Mouse (Mus musculus): Measurements from ENCODE around the gene Tpcn1. TPM values are rescaled to one million over a fixed set of nuclear protein-coding genes. Genes with fewer than 3 reads are reported as not detected.

The Tpcn1 gene
- polyA plus RNA-seq, 1 experiment from 2014 or later: 15.6 TPM

GRCm38 (mm10) chr5:120548236-120548850 is 40.1 kb downstream of the Tpcn1 start:
- no peak overlapping the region for H3K9ac ChIP-seq (ENCODE audit: low read depth, low read length)
- no peak overlapping the region for H3K4me2 ChIP-seq (replicated peaks; ENCODE audit: low read depth, low read length)
- ATAC-seq (ENCODE audit: low FRiP score): no peak
- H3K27ac ChIP-seq (ENCODE audit: low read depth, low read length): no peak overlapping the region
- 65% methylated on average over 11 of the region's 11 CpGs for WGBS
- no peaks in the 10 kb centered on the region for H3K9me3 ChIP-seq (ENCODE audit: control insufficient read depth, low read length)
- no peaks in the 10 kb centered on the region for H3K27me3 ChIP-seq (ENCODE audit: control insufficient read depth, insufficient read depth, low read length)
- no peaks in the 10 kb centered on the region for H3K4me1 ChIP-seq (replicated peaks; ENCODE audit: control insufficient read depth, insufficient read depth, low read length)
- no peaks in the 10 kb centered on the region for H3K36me3 ChIP-seq (ENCODE audit: control insufficient read depth, insufficient read depth, low read length)
- H3K4me3 ChIP-seq (ENCODE audit: low read depth, low read length): no peak overlapping the region
- DNase-seq (ENCODE audit: low spot score): no peak

- Histone ChIP-seq H3K4me1 (replicated peaks; ENCODE audit: control insufficient read depth, insufficient read depth, low read length) (no peaks in the 10 kb centered on the region), H3K36me3 (ENCODE audit: control insufficient read depth, insufficient read depth, low read length) (no peaks in the 10 kb centered on the region), H3K4me3 (ENCODE audit: low read depth, low read length) (no peak overlapping the region), H3K27me3 (ENCODE audit: control insufficient read depth, insufficient read depth, low read length) (no peaks in the 10 kb centered on the region), H3K27ac (ENCODE audit: low read depth, low read length) (no peak overlapping the region), H3K9ac (ENCODE audit: low read depth, low read length) (no peak overlapping the region), H3K4me2 (replicated peaks; ENCODE audit: low read depth, low read length) (no peak overlapping the region), H3K9me3 (ENCODE audit: control insufficient read depth, low read length) (no peaks in the 10 kb centered on the region)
- WGBS: 60% methylated on average over 5 of the region's 5 CpGs
- ATAC-seq (ENCODE audit: low FRiP score) (no peak), DNase-seq (ENCODE audit: low spot score) (no peak)
Measured at GRCm38 (mm10) chr5:120536632-120537031, 51.8 kb downstream of the Tpcn1 start.

- no peaks in the 10 kb centered on the region for H3K4me1 ChIP-seq (replicated peaks; ENCODE audit: control insufficient read depth, insufficient read depth, low read length)
- 69% methylated on average over 13 of the region's 13 CpGs for WGBS
- no peaks in the 10 kb centered on the region for H3K9me3 ChIP-seq (ENCODE audit: control insufficient read depth, low read length)
- H3K27ac ChIP-seq (ENCODE audit: low read depth, low read length): no peak overlapping the region
- H3K4me2 ChIP-seq (replicated peaks; ENCODE audit: low read depth, low read length): no peak overlapping the region
- DNase-seq (ENCODE audit: low spot score) (no peak), ATAC-seq (ENCODE audit: low FRiP score) (no peak)
- H3K4me3 ChIP-seq (ENCODE audit: low read depth, low read length): no peak overlapping the region
- H3K9ac ChIP-seq (ENCODE audit: low read depth, low read length): no peak overlapping the region
- H3K27me3 ChIP-seq (ENCODE audit: control insufficient read depth, insufficient read depth, low read length): no peaks in the 10 kb centered on the region
- no peaks in the 10 kb centered on the region for H3K36me3 ChIP-seq (ENCODE audit: control insufficient read depth, insufficient read depth, low read length)
Measured at GRCm38 (mm10) chr5:120536046-120536445, 52.4 kb downstream of the Tpcn1 start.

- ATAC-seq (ENCODE audit: low FRiP score): no peak
- H3K27ac ChIP-seq (ENCODE audit: low read depth, low read length): no peak overlapping the region
Measured at GRCm38 (mm10) chr5:120534686-120535075, 53.8 kb downstream of the Tpcn1 start.

GRCm38 (mm10) chr5:120534071-120534685 is 54.3 kb downstream of the Tpcn1 start:
- no peak for DNase-seq (ENCODE audit: low spot score)
- no peak for ATAC-seq (ENCODE audit: low FRiP score)
- no peak overlapping the region for H3K27ac ChIP-seq (ENCODE audit: low read depth, low read length)
- H3K9me3 ChIP-seq (ENCODE audit: control insufficient read depth, low read length): no peaks in the 10 kb centered on the region
- no peaks in the 10 kb centered on the region for H3K4me1 ChIP-seq (replicated peaks; ENCODE audit: control insufficient read depth, insufficient read depth, low read length)
- H3K4me3 ChIP-seq (ENCODE audit: low read depth, low read length): no peak overlapping the region
- 70% methylated on average over 15 of the region's 15 CpGs for WGBS
- no peaks in the 10 kb centered on the region for H3K27me3 ChIP-seq (ENCODE audit: control insufficient read depth, insufficient read depth, low read length)
- H3K9ac ChIP-seq (ENCODE audit: low read depth, low read length): no peak overlapping the region
- no peak overlapping the region for H3K4me2 ChIP-seq (replicated peaks; ENCODE audit: low read depth, low read length)
- no peaks in the 10 kb centered on the region for H3K36me3 ChIP-seq (ENCODE audit: control insufficient read depth, insufficient read depth, low read length)

More at GRCm38 (mm10) chr5:120534686-120535075, 53.8 kb downstream of the Tpcn1 start:
- Histone ChIP-seq H3K4me2 (replicated peaks; ENCODE audit: low read depth, low read length) (no peak overlapping the region), H3K27me3 (ENCODE audit: control insufficient read depth, insufficient read depth, low read length) (no peaks in the 10 kb centered on the region), H3K9me3 (ENCODE audit: control insufficient read depth, low read length) (no peaks in the 10 kb centered on the region), H3K4me3 (ENCODE audit: low read depth, low read length) (no peak overlapping the region), H3K36me3 (ENCODE audit: control insufficient read depth, insufficient read depth, low read length) (no peaks in the 10 kb centered on the region), H3K4me1 (replicated peaks; ENCODE audit: control insufficient read depth, insufficient read depth, low read length) (no peaks in the 10 kb centered on the region), H3K9ac (ENCODE audit: low read depth, low read length) (no peak overlapping the region)
- no peak for DNase-seq (ENCODE audit: low spot score)
- 60% methylated on average over 2 of the region's 2 CpGs for WGBS

- H3K4me3 ChIP-seq (ENCODE audit: low read depth, low read length): no peak overlapping the region
- H3K9ac ChIP-seq (ENCODE audit: low read depth, low read length): no peak overlapping the region
- H3K36me3 ChIP-seq (ENCODE audit: control insufficient read depth, insufficient read depth, low read length): no peaks in the 10 kb centered on the region
- H3K4me1 ChIP-seq (replicated peaks; ENCODE audit: control insufficient read depth, insufficient read depth, low read length): no peaks in the 10 kb centered on the region
- ATAC-seq (ENCODE audit: low FRiP score) (no peak), DNase-seq (ENCODE audit: low spot score) (no peak)
- H3K27ac ChIP-seq (ENCODE audit: low read depth, low read length): no peak overlapping the region
- no peaks in the 10 kb centered on the region for H3K9me3 ChIP-seq (ENCODE audit: control insufficient read depth, low read length)
- no peaks in the 10 kb centered on the region for H3K27me3 ChIP-seq (ENCODE audit: control insufficient read depth, insufficient read depth, low read length)
- WGBS: 91% methylated on average over 8 of the region's 8 CpGs
- H3K4me2 ChIP-seq (replicated peaks; ENCODE audit: low read depth, low read length): no peak overlapping the region
Measured at GRCm38 (mm10) chr5:120531631-120532030, 56.8 kb downstream of the Tpcn1 start.

GRCm38 (mm10) chr5:120527296-120527964 is 61.0 kb downstream of the Tpcn1 start:
- ATAC-seq (ENCODE audit: low FRiP score) (no peak), DNase-seq (ENCODE audit: low spot score) (no peak)
- no peak overlapping the region for H3K27ac ChIP-seq (ENCODE audit: low read depth, low read length)
- H3K4me1 ChIP-seq (replicated peaks; ENCODE audit: control insufficient read depth, insufficient read depth, low read length): no peaks in the 10 kb centered on the region
- 93% methylated on average over 13 of the region's 20 CpGs for WGBS
- no peaks in the 10 kb centered on the region for H3K36me3 ChIP-seq (ENCODE audit: control insufficient read depth, insufficient read depth, low read length)
- no peak overlapping the region for H3K9ac ChIP-seq (ENCODE audit: low read depth, low read length)
- no peak overlapping the region for H3K4me2 ChIP-seq (replicated peaks; ENCODE audit: low read depth, low read length)
- no peak overlapping the region for H3K4me3 ChIP-seq (ENCODE audit: low read depth, low read length)
- no peaks in the 10 kb centered on the region for H3K27me3 ChIP-seq (ENCODE audit: control insufficient read depth, insufficient read depth, low read length)
- no peaks in the 10 kb centered on the region for H3K9me3 ChIP-seq (ENCODE audit: control insufficient read depth, low read length)

GRCm38 (mm10) chr5:120526311-120526710 is 62.2 kb downstream of the Tpcn1 start:
- Histone ChIP-seq H3K4me2 (replicated peaks; ENCODE audit: low read depth, low read length) (no peak overlapping the region), H3K4me3 (ENCODE audit: low read depth, low read length) (no peak overlapping the region), H3K9ac (ENCODE audit: low read depth, low read length) (no peak overlapping the region), H3K36me3 (ENCODE audit: control insufficient read depth, insufficient read depth, low read length) (no peaks in the 10 kb centered on the region), H3K4me1 (replicated peaks; ENCODE audit: control insufficient read depth, insufficient read depth, low read length) (no peaks in the 10 kb centered on the region), H3K27me3 (ENCODE audit: control insufficient read depth, insufficient read depth, low read length) (no peaks in the 10 kb centered on the region), H3K27ac (ENCODE audit: low read depth, low read length) (no peak overlapping the region), H3K9me3 (ENCODE audit: control insufficient read depth, low read length) (no peaks in the 10 kb centered on the region)
- DNase-seq (ENCODE audit: low spot score) (no peak), ATAC-seq (ENCODE audit: low FRiP score) (no peak)
- WGBS: 69% methylated on average over 11 of the region's 11 CpGs

- H3K4me3 ChIP-seq (ENCODE audit: low read depth, low read length): no peak overlapping the region
- 33% methylated on average over 5 of the region's 5 CpGs for WGBS
- no peak for ATAC-seq (ENCODE audit: low FRiP score)
- no peaks in the 10 kb centered on the region for H3K4me1 ChIP-seq (replicated peaks; ENCODE audit: control insufficient read depth, insufficient read depth, low read length)
- H3K27ac ChIP-seq (ENCODE audit: low read depth, low read length): no peak overlapping the region
- H3K4me2 ChIP-seq (replicated peaks; ENCODE audit: low read depth, low read length): no peak overlapping the region
- no peaks in the 10 kb centered on the region for H3K36me3 ChIP-seq (ENCODE audit: control insufficient read depth, insufficient read depth, low read length)
- H3K27me3 ChIP-seq (ENCODE audit: control insufficient read depth, insufficient read depth, low read length): no peaks in the 10 kb centered on the region
- DNase-seq (ENCODE audit: low spot score): no peak
- H3K9me3 ChIP-seq (ENCODE audit: control insufficient read depth, low read length): no peaks in the 10 kb centered on the region
- no peak overlapping the region for H3K9ac ChIP-seq (ENCODE audit: low read depth, low read length)
Measured at GRCm38 (mm10) chr5:120525737-120526136, 62.7 kb downstream of the Tpcn1 start.
